Mouse (Mus musculus) spleen, adult 2 months (tissue): ENCODE measurements around the gene D330020A13Rik. TPM values are rescaled to one million over a fixed set of nuclear protein-coding genes. Genes with fewer than 3 reads are reported as not detected.

Experiments used
- DNase-seq, 2 experiments: peaks; one replicate each; pipeline versions ENCODE4 v3.0.0 to v3.0.0-alpha.2; 2012 to 2021; ENCODE audit warnings: low spot score in 2 of 2, low read depth in 1 of 2
- H3K27ac ChIP-seq: fragments of 200-500 bp; 2 replicates; pipeline ENCODE4 v1.5.1; 2012; ENCODE audit warnings: low read length, inconsistent platforms; ENCODE audit not compliant: insufficient read depth
- H3K27me3 ChIP-seq: fragments of 200-500 bp; 2 replicates; pipeline ENCODE4 v1.6.1; 2012; ENCODE audit warnings: mild to moderate bottlenecking, moderate library complexity, low read length, inconsistent platforms; ENCODE audit not compliant: control insufficient read depth, insufficient read depth
- H3K36me3 ChIP-seq: fragments of 200-500 bp; 2 replicates; pipeline ENCODE4 v1.6.1; 2012; ENCODE audit warnings: mild to moderate bottlenecking, low read length, inconsistent platforms; ENCODE audit not compliant: control insufficient read depth, insufficient read depth
- H3K4me1 ChIP-seq: fragments of 200-500 bp; 2 replicates; pipeline ENCODE4 v1.6.1; 2011; ENCODE audit warnings: inconsistent platforms; ENCODE audit not compliant: control insufficient read depth, insufficient read depth, insufficient read length
- H3K4me3 ChIP-seq: fragments of 200-500 bp; 2 replicates; pipeline ENCODE4 v1.5.1; 2011; ENCODE audit warnings: mild to moderate bottlenecking, inconsistent platforms; ENCODE audit not compliant: insufficient read depth, insufficient read length; ENCODE audit errors: extremely low read depth
- CTCF ChIP-seq: fragments of 200-500 bp; IDR thresholded peaks from 2 replicates; pipeline ENCODE4 v1.5.1; 2011; ENCODE audit warnings: mild to moderate bottlenecking, inconsistent platforms; ENCODE audit not compliant: insufficient read depth, insufficient read length, insufficient replicate concordance; ENCODE audit errors: extremely low read depth
- POLR2A ChIP-seq: fragments of 200-500 bp; IDR thresholded peaks from 2 replicates; pipeline ENCODE4 v1.6.1; 2011; ENCODE audit warnings: low read depth, low read length, inconsistent platforms
- WGBS: fragments of 180-500 bp; shearing (Covaris S2); methylation state at CpG from one replicate; pipeline ENCODE4 v1.1.7; 2018; 5-methylcytosine and 5-hydroxymethylcytosine counted together
- polyA plus RNA-seq: library from polyadenylated mRNA; depleted of rRNA; stranded (reverse); fragments of >200 nt; gene quantifications from 2 replicates; pipeline ENCODE4 v1.2.3, GENCODE M21; 2012; rRNA removed

D330020A13Rik gene
- polyA plus RNA-seq, 1 experiment = not detected

DNA sequence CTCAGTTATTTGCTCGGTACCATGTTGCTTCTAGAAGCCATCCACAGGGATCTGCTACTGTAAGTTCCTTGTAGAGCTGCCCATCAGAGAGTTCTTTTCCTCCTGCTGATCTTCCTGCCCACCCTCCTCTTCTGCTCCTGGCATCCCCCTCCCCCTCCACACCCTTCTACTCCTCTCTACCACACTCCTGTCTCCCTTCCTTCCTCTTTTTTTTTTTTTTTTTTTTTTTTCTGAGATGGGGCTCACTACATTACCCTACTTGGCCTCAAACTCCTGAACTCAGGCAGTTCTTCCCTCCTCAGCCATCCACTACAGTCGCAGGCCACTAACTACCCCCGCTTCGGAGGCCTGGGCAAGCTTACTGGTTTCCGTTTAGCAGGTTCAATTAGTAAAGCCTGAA, 18.3 kb downstream of the D330020A13Rik start:
- 25% methylated on average over 5 of the region's 5 CpGs for WGBS
- no peaks in the 10 kb centered on the region for H3K36me3 ChIP-seq
- no peak for TF ChIP-seq CTCF
- TF ChIP-seq POLR2A = no peak
- no peak overlapping the region for H3K27ac ChIP-seq
- DNase-seq = no peak
- H3K4me3 ChIP-seq = no peak overlapping the region
- H3K27me3 ChIP-seq = no peaks in the 10 kb centered on the region
- no peaks in the 10 kb centered on the region for H3K4me1 ChIP-seq

DNA sequence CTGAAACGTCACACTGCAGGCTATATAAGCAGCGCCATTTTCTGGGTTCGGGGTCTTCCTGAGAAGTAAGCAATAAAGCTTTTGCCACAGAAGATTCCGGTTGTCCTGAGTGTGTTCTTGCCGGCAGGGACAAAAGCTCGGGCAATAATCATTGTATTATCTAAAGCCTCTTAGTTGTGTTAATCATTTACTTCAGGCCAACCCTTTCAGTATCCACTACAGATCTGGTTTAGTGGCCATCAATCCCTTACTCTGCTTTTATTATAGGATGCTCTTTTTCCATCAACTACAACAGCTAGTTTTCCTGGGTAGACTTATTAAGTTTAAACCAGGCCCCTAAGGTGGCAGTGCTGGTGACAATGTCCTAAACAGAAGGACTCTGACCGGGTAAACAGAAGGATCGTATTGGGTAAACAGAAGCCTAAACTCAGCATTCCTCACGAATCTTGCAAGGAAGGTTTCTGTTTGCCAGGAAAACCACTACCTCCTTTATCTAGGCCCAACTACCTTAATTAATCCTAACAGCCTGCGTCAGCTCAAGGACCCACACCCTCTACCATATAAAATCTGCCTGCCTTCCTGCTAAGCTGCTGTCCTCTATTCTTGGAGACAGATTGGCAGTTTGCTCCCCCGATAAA, 24.3 kb downstream of the D330020A13Rik start:
- WGBS = 87% methylated on average over 11 of the region's 11 CpGs
- Histone ChIP-seq H3K27ac (no peak overlapping the region), H3K36me3 (no peaks in the 10 kb centered on the region), H3K4me1 (no peaks in the 10 kb centered on the region), H3K4me3 (no peak overlapping the region), H3K27me3 (no peaks in the 10 kb centered on the region)
- TF ChIP-seq POLR2A (no peak), CTCF (no peak)
- no peak for DNase-seq

DNA sequence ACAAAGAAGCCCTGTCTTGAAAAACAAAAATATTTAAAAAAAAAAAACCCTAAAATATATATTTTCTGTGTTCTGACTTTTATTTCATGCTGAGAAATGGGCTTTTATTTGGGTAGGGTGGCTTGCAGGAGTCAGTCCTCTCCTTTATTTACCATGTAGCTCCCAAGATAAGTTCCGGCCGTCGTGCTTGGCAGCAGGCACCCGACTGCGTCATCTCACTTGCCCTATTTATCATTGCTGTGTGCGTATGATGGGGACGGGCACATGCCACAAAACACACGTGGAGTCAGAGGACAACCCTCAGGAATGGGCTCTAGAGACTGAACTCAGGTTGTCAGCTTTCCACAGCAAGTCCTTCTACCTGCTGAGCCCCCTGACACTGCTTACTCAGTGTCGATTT, 25.0 kb downstream of the D330020A13Rik start:
- WGBS = 91% methylated on average over 9 of the region's 9 CpGs
- Histone ChIP-seq H3K36me3 (no peaks in the 10 kb centered on the region), H3K4me3 (no peak overlapping the region), H3K27me3 (no peaks in the 10 kb centered on the region), H3K27ac (no peak overlapping the region), H3K4me1 (no peaks in the 10 kb centered on the region)
- no peak for TF ChIP-seq POLR2A
- no peak for TF ChIP-seq CTCF
- DNase-seq = no peak

DNA sequence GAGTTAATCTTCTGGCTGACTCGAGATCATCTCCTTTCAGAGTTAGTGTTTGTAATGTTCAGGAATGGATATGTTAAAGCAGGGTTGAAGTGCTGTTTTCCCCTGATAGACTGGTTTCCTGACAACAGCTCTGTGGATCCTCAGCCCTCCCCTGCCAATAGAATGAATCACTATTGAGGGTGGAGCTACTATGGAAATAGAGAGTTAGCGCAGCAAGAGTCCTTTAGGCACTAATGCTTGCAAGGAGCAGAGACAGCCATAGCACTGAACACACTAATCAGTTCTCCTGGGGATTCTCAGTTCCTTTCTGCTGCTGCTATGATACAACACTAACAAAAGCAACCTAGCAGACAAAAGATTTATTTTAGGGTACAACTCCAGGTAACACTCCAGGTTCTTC, 26.2 kb downstream of the D330020A13Rik start:
- no peaks in the 10 kb centered on the region for H3K4me1 ChIP-seq
- DNase-seq = no peak
- 76% methylated on average over 2 of the region's 2 CpGs for WGBS
- TF ChIP-seq CTCF (no peak), POLR2A (no peak)
- H3K4me3 ChIP-seq = no peak overlapping the region
- H3K27me3 ChIP-seq = no peaks in the 10 kb centered on the region
- no peak overlapping the region for H3K27ac ChIP-seq
- H3K36me3 ChIP-seq = no peaks in the 10 kb centered on the region

DNA sequence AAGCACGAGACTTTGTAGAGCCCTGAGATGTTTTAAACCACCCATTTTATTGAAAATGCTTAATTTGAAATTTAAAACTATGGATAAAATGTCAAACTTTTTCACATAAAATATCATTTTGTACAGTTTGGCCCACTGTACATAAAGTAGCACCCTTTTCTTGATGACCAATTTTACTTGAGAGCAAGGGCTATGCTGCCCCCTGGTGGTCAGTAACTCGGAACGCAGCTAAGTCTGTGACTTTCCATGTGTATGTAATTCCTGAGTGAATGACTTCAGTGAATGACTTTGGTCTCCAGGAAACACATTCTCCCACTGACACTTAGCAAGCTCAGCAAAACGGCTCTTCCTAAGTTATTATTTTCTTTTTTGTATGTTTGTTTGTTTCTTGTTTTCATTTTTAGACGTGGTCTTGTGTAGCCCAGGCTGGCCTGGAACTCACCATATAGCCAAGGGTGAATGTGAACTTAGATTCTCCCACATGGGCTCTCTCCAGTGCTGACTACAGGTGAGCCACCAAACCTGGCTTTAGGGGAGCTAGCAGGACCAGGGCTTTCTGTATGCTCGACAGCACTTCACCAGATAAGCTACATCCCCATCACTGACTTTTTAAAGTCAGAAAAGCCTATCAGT, 30.2 kb downstream of the D330020A13Rik start:
- Histone ChIP-seq H3K36me3 (peaks cover 3% of the 10 kb centered on the region), H3K27me3 (no peaks in the 10 kb centered on the region), H3K27ac (no peak overlapping the region), H3K4me3 (no peak overlapping the region), H3K4me1 (no peaks in the 10 kb centered on the region)
- WGBS = 50% methylated on average over 6 of the region's 6 CpGs
- peak; percentile 40 to 53 for DNase-seq
- TF ChIP-seq CTCF (peak; percentile 52; the same call in 1 of the 2 replicates), POLR2A (no peak)

DNA sequence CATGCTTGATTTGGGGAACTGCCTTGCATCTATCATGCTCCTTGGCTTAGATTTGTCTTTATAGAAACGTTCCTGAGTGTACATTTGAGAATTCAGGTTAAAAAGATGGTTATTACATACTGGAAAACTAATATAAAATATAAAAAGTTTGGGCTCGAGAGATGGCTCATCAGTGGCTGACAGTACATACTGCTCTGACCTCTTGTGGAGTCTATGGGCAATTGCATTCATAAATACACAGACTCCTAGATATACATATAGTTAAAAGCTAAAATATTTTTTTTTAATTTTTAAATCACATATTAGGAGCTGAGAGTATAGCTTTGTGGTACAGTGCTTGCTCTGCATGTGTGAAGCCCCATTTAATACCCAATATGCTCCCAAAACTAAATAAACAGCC, 38.2 kb downstream of the D330020A13Rik start:
- Histone ChIP-seq H3K36me3 (peaks cover 12% of the 10 kb centered on the region), H3K4me3 (no peak overlapping the region), H3K27ac (no peak overlapping the region), H3K4me1 (no peaks in the 10 kb centered on the region), H3K27me3 (no peaks in the 10 kb centered on the region)
- 79% methylated on average over 2 of the region's 2 CpGs for WGBS
- no peak for TF ChIP-seq CTCF
- no peak for TF ChIP-seq POLR2A
- DNase-seq = no peak

DNA sequence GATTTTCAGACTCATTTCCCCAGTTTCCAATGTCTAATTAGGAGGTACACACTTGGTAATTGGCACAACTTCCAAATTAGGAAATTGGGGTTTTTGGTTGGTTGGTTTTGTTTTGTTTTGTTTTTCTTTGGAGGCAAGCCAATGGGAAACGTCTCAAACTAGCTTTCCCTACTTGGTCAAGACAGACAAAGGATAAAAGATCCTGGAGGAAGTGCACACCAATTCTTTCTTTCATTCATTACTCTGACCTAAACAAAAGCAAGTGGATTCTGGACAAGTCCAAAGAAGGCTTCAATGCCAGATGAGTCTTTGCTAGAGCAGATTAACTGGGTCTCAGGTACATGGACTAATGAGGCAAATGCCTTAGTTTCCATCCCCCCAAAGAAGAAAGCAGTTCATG, 49.8 kb downstream of the D330020A13Rik start:
- 62% methylated on average over 1 of the region's 1 CpGs for WGBS
- H3K27me3 ChIP-seq = no peaks in the 10 kb centered on the region
- H3K27ac ChIP-seq = no peak overlapping the region
- TF ChIP-seq CTCF (no peak), POLR2A (no peak)
- no peak overlapping the region for H3K4me3 ChIP-seq
- H3K4me1 ChIP-seq = no peaks in the 10 kb centered on the region
- no peak for DNase-seq
- H3K36me3 ChIP-seq = peaks cover 15% of the 10 kb centered on the region

Other genes with a start within 250 kb of the D330020A13Rik start
- 0.19 TPM in 2 replicates for gene Ninj2, start 201.0 kb upstream of the D330020A13Rik start, polyA plus RNA-seq
- 0.09 and 0.12 TPM in 2 replicates for gene B4galnt3, start 195 bp downstream of the D330020A13Rik start, polyA plus RNA-seq
- 3.6 and 4.2 TPM in 2 replicates for gene Kdm5a, start 69.8 kb downstream of the D330020A13Rik start, polyA plus RNA-seq
- 2.2 and 3.2 TPM in 2 replicates for gene Ccdc77, start 70.0 kb downstream of the D330020A13Rik start, polyA plus RNA-seq
- 93.1 and 98.3 TPM in 2 replicates for gene Il17ra, start 168.9 kb downstream of the D330020A13Rik start, polyA plus RNA-seq
- 0.14 and 0.59 TPM in 2 replicates for gene Tmem121b, start 199.4 kb downstream of the D330020A13Rik start, polyA plus RNA-seq
- 25.2 and 25.3 TPM in 2 replicates for gene Hdhd5, start 237.0 kb downstream of the D330020A13Rik start, polyA plus RNA-seq